Mouse (Mus musculus) embryonic fibroblast, embryonic 13.5 days (primary cell): Measurements from ENCODE around the gene Rasal2. TPM values are rescaled to one million over a fixed set of nuclear protein-coding genes. Genes with fewer than 3 reads are reported as not detected.

Experiments used
- H3K27ac ChIP-seq: 2 replicates; pipeline ENCODE4 v1.5.1; 2012; ENCODE audit warnings: low read length, control low read depth, inconsistent platforms; ENCODE audit not compliant: insufficient read depth
- H3K4me1 ChIP-seq: 2 replicates; pipeline ENCODE4 v1.6.1; 2011; ENCODE audit warnings: low read length; ENCODE audit not compliant: control insufficient read depth, insufficient read depth
- H3K4me3 ChIP-seq: 2 replicates; pipeline ENCODE4 v1.5.1; 2011; ENCODE audit warnings: mild to moderate bottlenecking, control low read depth, low read length; ENCODE audit not compliant: insufficient read depth
- CTCF ChIP-seq: IDR thresholded peaks from 2 replicates; pipeline ENCODE4 v1.5.1; 2011; ENCODE audit warnings: mild to moderate bottlenecking, control low read depth, low read length, moderate library complexity, borderline replicate concordance; ENCODE audit not compliant: insufficient read depth
- POLR2A ChIP-seq: IDR thresholded peaks from 2 replicates; pipeline ENCODE4 v1.6.1; 2011; ENCODE audit warnings: low read depth, mild to moderate bottlenecking, control low read depth, low read length, moderate library complexity
- polyA plus RNA-seq: library from polyadenylated mRNA; stranded (reverse); fragments of >200 nt; gene quantifications from 2 replicates; pipeline ENCODE4 v1.2.4, GENCODE M21; 2011; ENCODE audit warnings: low read depth; ENCODE audit not compliant: missing spikeins, insufficient read length

Gene Rasal2
- polyA plus RNA-seq, 1 experiment, result 20.1 TPM

- no peak for TF ChIP-seq CTCF
- TF ChIP-seq POLR2A, result no peak
- Histone ChIP-seq H3K4me1 (no peaks in the 10 kb centered on the region), H3K4me3 (no peak overlapping the region), H3K27ac (no peak overlapping the region)
Observed at GRCm38 (mm10) chr1:157449532-157449931, 37.1 kb upstream of the Rasal2 start.

GRCm38 (mm10) chr1:157448805-157449188 lies 36.4 kb upstream of the Rasal2 start:
- Histone ChIP-seq H3K4me1 (no peaks in the 10 kb centered on the region), H3K27ac (no peak overlapping the region), H3K4me3 (no peak overlapping the region)
- TF ChIP-seq CTCF (no peak), POLR2A (no peak)

DNA sequence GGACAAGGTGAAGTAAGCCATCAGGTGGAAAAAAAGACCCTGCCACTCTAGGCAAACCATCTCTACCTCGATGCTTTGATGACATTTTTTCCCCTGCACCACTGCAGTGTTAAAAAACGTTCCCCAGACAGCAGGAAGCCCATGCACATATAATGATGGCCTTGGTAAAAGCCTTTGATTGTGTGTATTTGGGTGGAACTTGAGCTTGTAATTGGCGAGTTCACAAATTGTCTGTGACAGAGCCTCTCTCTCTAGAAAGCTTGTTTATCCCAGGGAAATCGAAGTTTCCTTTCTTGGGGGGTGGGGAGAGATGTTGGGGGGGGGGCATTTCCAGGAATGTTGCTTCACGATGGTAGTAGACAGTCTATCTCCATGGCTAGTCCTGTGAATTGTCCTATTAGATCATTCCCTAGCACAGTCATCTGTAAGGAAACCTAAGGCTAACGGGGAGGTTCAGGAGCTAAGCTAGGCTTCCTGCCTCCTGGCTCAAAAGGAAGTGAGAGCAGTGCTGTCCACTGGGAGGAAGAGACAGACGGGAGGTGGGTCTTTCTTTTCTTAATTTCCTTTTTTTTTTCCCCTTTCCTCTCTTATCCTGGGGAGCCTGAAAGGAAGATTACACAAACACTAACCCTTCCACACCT lies 35.9 kb upstream of the Rasal2 start:
- no peak overlapping the region for H3K4me3 ChIP-seq
- no peak overlapping the region for H3K27ac ChIP-seq
- TF ChIP-seq POLR2A, result no peak
- TF ChIP-seq CTCF, result no peak
- H3K4me1 ChIP-seq, result no peaks in the 10 kb centered on the region

- no peak overlapping the region for H3K27ac ChIP-seq
- no peak overlapping the region for H3K4me3 ChIP-seq
- no peaks in the 10 kb centered on the region for H3K4me1 ChIP-seq
- TF ChIP-seq POLR2A, result no peak
- TF ChIP-seq CTCF, result no peak
Observed at GRCm38 (mm10) chr1:157447142-157447541, 34.7 kb upstream of the Rasal2 start.

GRCm38 (mm10) chr1:157446325-157446724 lies 33.9 kb upstream of the Rasal2 start:
- Histone ChIP-seq H3K4me1 (no peaks in the 10 kb centered on the region), H3K4me3 (no peak overlapping the region), H3K27ac (no peak overlapping the region)
- no peak for TF ChIP-seq POLR2A
- TF ChIP-seq CTCF, result peak; percentile 48; the same call in 1 of the 2 replicates

- no peaks in the 10 kb centered on the region for H3K4me1 ChIP-seq
- TF ChIP-seq CTCF (no peak), POLR2A (no peak)
- no peak overlapping the region for H3K27ac ChIP-seq
- H3K4me3 ChIP-seq, result no peak overlapping the region
Observed at GRCm38 (mm10) chr1:157445398-157445910, 33.1 kb upstream of the Rasal2 start.

GRCm38 (mm10) chr1:157444632-157445300 lies 32.4 kb upstream of the Rasal2 start:
- no peaks in the 10 kb centered on the region for H3K4me1 ChIP-seq
- TF ChIP-seq POLR2A (no peak), CTCF (no peak)
- H3K27ac ChIP-seq, result no peak overlapping the region
- H3K4me3 ChIP-seq, result no peak overlapping the region

DNA sequence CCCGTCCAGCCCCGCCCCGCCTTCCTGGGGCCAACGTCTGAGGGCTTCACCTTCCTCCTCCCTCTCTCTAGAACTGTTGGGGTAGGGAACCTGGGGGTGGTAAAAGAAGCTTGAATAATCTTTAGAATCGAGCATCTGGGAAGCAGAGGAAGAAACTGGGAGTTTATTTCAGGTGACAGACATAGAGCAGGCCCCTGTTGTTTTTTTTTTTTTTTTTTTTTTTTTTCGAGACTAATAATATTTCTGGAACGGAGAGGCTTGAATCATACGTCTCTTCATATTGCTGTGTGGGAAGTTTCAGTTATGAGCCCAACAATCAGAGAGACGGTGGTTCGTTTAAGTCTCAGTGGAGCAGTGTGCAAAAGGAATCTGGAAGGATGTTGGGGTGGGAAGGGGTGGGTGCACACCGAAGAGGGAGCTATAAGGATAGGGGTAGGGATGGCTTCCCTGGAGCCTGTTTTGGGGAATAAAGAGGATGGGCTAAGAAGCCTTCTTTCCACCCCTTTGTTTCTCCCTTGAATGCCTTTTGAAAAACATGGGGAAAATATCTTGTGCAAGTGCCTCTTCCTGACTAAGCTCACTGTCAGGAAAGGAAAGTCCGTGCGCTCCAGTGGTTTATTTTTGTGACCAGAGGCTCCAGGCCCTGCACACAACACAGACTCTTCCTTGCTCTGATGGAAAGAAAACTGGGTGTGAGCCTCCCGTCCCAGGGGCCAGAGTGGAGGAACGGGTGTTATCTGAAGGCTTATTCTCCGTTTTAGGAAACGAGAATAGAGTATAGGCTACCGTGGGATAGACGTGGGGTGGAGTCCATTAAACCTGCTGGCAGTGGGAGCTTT lies 31.5 kb upstream of the Rasal2 start:
- H3K4me1 ChIP-seq, result no peaks in the 10 kb centered on the region
- TF ChIP-seq POLR2A (no peak), CTCF (no peak)
- H3K4me3 ChIP-seq, result no peak overlapping the region
- H3K27ac ChIP-seq, result no peak overlapping the region

DNA sequence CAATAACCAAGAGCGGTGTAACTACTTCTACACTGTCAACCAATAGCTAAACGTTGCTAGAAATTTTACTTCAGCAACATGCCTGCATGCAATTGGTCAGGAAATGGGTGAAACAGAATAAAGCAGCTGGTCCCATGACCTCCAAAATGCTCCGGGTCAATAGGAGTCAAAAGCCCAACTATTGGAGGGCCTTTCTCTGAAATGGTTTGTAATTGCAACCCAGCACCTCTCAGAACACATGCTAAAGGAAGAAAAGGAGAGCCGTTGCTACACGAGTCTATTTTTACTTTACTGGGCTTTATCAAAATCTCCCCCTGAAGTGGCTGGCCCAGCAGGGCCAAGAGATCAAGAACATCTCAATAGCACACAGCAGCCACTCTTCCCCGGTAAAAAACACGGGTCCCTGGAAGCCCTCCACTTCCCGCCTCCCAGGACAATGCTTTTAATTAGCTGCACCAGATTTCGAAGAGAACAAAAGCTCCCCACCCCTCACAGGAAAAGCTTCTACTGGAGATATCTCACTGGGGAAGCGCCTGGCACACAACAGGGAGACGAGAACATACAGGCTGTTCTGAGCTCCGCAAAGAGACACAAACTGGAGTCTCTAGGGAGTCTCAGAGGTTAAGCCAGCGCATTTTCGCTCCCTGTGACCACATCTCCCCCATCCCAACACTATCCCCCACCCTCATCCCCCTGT lies 30.8 kb upstream of the Rasal2 start:
- Histone ChIP-seq H3K4me3 (no peak overlapping the region), H3K27ac (no peak overlapping the region), H3K4me1 (no peaks in the 10 kb centered on the region)
- TF ChIP-seq CTCF (no peak), POLR2A (no peak)
